Mouse (Mus musculus): Measurements from ENCODE around the gene Chst13.

Chst13 gene

DNA sequence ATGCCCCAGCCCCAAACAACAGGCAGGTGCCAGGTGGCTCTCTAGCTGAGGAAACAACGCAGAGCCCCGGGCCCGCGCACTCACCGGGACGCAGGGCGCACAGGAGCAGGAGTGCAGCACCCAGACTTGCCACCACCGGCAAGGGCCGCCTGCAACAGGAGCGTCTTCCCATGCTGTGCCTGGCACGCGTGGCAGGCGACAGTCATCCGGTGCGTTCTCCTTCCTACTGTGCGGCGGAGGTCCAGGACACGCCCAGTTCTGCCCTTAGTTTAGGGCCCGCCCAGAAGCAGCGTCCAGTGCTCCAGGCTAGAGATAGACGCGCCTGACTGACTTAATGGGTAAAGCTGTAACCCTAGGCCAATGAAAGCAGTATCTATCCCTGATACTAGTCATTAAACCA, at the start of gene Chst13:
TSS of gene Chst13 (minus strand) at position 195 of the 400 bp plus-strand sequence.
- DNase-seq (ENCODE audit: low spot score in 2 of 2), result no peak

GRCm38 (mm10) chr6:90374647-90375046, 49.7 kb upstream of the Chst13 start:
- DNase-seq (ENCODE audit: low spot score in 2 of 2), result no peak

DNA sequence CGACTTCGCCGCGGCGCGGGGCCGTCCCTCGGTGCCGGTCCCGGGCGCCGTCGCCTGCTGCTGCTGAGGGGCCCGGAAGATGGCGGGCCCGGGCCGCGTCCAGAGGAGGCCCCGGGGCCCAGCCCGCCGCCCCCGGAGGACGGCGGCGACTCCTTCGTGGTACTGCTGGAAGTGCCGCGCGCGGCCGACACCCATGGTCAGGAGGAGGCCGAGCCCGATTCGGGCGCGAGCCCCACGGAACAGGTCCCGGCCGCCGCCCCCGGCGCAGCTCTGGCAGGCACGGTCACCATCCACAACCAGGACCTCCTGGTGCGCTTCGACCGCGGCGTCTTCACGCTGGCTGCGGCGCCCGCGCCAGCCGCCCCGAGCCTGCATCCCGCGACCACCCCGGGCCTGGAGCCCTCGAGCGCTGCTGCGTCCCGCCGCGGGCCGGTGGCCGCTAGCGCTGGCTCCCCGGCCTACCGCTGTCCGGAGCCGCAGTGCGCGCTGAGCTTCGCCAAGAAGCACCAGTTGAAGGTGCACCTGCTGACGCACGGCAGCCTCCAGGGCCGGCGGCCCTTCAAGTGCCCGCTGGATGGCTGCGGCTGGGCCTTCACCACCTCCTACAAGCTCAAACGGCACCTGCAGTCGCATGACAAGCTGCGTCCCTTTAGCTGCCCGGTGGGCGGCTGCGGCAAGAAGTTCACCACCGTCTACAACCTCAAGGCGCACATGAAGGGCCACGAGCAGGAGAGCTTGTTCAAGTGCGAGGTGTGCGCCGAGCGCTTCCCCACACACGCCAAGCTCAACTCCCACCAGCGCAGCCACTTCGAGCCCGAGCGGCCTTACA, 45.0 kb upstream of the Chst13 start:
- peak; percentile 31 to 35 for DNase-seq (ENCODE audit: low spot score in 2 of 2)

DNA sequence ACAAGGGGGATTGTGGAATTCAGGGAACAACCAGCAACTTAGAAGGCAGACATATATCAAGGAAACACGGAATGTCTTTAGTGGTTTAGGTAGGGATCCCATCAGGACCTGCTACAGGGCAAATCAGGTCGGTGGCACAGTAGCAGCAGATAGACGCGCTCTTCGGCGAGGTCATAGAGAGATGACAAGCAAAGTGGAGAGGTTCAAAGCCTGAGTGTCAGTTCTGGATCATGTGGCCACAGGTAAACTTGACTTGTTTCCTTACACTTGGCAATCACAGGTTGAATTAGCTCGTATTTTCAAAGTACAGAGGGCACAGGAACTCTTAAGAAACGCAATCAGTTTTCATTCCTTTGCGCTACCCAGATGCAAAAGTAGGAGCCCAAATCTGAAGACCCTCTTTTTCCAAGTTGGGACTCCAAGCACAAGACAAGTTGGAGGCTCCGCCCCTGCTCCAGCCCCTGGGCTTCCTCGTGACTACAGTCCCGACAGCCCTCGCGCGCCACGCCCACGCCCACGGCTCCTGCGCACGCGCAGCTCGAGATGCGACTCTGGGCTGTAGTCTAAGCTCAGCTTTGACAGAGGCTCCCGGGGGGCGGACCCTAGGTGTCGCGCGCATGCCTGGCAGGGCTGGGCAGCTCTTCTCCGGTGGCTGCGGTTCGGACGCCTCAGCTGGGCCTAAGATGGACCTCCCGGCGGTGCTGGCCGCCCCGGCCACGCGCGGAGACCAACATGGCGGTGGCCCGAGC, 44.2 kb upstream of the Chst13 start, which contains the start of gene Zxdc:
TSS of gene Zxdc (plus strand) at position 517 of the 749 bp plus-strand sequence.
- DNase-seq (ENCODE audit: low spot score in 2 of 2), result peak; percentile 99

DNA sequence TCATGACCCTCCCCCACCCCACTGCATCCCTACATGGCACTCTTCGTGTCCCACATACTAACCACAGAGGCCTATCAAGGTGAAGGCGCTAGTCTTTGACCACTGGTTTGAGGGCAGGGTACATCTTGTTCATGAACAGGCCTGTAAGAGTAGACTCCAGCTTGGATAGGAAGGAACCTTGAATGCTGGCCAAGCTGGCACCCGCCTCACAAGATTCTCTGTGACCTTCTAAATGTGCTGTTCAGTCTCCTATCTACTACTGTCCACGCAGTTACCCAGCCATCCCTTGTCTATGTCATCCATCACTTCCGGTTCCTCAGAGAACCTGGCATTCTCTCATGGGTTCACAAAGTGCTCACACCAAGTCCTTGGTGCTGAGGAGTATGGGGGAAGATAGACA, 38.3 kb upstream of the Chst13 start:
- no peak for DNase-seq (ENCODE audit: low spot score in 2 of 2)

DNA sequence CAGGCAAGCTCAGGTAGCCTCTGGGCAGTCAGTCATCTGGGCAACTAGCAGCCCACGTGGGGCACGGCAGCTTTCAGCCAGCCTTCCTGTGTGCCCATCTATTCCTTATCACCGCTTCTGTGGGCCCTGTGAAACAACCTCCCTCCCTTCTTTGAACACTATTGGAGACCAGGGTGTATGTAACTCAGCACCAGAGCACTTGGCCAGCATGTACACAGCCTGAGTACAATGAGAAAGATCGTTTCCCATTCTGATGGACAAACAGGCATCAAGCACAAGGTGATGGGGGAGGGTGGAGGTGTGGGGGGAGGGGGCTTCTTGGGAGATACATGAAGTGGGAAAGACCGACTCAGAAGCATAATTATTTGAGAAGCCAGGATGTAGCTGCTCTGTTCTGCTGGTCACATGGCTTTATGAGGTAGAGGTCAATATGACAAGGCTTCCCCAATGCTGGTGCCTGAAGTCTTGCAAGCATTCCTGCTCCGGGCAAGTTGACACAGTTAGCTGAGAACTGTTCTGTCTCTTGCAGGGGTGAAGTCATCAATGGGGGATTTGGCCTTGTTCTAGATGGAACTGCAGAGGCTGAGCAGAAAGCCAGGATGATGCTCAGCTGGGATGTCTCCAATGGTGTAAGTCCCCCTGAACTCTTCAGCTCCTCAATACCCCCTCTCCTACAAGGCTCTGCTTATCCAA, 36.1 kb upstream of the Chst13 start:
- DNase-seq (ENCODE audit: low spot score in 2 of 2), result no peak

DNA sequence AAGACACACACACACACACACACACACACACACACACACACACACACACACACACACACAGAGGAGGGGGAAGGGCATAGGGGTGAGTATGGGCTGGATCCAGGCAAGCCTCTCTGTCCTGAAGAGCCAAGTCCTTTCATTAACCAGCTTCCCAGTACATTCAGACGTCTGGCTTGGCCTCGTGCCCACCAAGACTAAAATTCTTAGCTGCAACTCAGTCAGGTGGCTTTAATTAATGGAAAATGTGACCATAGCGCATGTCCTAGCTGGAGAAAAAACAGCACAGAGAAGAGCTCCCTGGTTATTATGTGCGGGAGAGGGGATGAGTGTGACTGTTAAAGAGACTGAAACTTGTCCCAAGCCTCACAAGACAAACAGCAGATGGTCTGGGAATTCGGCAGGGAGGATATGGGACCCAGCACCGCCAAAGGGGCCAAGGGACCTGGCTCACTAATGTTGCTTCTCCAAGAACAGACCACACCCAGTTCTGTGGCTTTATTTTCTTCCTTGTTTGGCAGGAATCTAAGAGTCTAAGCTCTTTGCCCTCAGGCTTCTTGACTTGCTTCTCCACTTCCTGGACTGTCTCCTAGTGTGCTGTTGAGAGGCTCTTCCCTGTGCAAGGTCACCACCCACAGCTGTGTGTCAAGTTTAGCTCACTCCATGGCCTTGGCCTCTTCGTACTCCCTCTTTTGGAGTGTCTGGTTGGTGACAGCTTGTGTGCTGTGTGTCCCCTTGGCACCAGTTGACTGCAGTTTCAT, 35.2 kb upstream of the Chst13 start:
- DNase-seq (ENCODE audit: low spot score in 2 of 2), result no peak

DNA sequence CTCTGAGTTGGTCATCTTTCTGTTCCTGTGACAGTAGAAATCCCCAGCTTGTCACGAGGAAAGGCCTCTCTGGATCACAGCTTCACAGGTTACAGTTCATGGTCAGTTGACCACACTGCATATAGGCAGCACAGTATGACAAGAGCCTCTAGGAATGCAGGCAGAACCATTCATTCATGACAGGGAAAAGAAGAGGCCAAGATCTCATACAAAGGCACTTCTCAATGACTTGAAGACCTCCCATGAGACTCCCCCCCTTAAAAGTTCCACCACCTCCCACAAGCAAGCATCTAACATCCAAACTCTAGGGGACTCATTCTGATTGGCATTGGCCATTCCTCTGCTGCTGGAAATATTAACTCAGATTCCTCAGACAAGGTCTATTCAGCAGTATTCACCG, 34.5 kb upstream of the Chst13 start:
- DNase-seq (ENCODE audit: low spot score in 2 of 2), result no peak

DNA sequence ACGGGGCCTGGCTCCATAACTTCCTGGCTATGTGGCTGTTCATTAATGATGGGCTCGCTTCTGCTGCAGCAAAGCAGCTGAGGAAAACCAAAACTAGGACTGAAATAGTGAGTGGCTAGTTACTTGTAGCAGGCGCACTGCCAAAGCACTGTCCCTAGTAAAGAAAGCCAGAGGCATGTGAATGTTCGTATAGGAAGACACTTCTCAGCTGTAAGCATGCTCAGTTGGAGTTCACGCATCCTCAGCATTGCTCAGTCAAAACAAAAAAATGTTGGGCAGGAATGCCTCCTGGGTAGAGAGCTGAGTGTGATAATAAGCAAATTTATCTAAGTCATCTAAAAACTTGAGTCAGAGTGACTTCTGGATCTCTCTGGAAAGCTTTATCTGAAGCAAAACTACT, 33.2 kb upstream of the Chst13 start:
- no peak for DNase-seq (ENCODE audit: low spot score in 2 of 2)

- no peak for DNase-seq (ENCODE audit: low spot score in 2 of 2)
These were observed 25.0 kb upstream of the Chst13 start for GRCm38 (mm10) chr6:90350011-90350410.

GRCm38 (mm10) chr6:90348500-90348899, 23.5 kb upstream of the Chst13 start:
- no peak for DNase-seq (ENCODE audit: low spot score in 2 of 2)

GRCm38 (mm10) chr6:90347183-90347582, 22.2 kb upstream of the Chst13 start:
- DNase-seq (ENCODE audit: low spot score in 2 of 2), result no peak

- no peak for DNase-seq (ENCODE audit: low spot score in 2 of 2)
These were observed 17.4 kb upstream of the Chst13 start for GRCm38 (mm10) chr6:90342343-90342742.

- no peak for DNase-seq (ENCODE audit: low spot score in 2 of 2)
These were observed 9.3 kb upstream of the Chst13 start for GRCm38 (mm10) chr6:90334244-90334643.

GRCm38 (mm10) chr6:90332561-90333425, 7.8 kb upstream of the Chst13 start, which contains the start of gene Uroc1:
Gene Uroc1 (plus strand): TSS chr6:90333284.
- DNase-seq (ENCODE audit: low spot score in 2 of 2), result no peak

DNA sequence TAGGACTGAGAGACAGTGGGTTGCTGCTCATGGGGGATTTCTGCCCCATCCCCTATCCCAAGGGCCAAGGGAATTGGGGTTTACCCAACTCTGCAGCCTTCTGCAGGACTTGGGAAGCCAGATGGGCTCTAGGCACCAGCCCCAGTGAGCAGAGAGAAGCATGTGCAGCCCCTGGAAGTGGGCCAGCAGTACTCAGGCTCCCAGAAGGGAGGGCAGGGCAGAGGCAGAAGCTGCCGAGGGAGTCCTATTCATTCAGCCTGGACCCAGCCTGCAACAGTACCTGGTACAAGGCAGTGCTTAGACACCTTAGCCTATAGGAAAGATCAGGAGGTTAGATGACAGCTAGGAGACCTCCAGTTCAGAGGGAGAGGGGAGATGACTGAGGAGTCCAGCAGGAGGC, 5.0 kb upstream of the Chst13 start:
- no peak for DNase-seq (ENCODE audit: low spot score in 2 of 2)

- DNase-seq (ENCODE audit: low spot score in 2 of 2), result peak in 1 of 2 experiments; percentile 25
These were observed 2.7 kb upstream of the Chst13 start for GRCm38 (mm10) chr6:90327670-90328069.

DNA sequence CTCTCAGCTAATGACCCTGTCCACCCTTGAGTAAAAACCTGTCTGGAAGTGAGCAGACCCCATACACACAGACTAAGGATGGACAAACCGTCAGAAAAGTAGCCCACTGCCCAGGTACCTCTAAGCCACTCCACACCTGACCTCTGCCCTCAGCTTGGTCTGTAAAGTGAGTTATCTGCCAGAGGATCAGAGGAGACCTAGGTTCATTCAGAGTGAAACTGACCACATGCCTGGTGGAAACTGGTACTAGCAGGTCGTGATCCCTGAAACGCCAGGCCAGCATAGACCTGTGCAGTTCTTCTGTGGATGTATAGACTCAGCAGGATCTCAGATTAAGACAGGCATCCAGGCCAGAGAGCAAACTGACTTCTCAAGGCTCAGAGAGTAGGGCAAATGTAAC, 522 bp downstream of the Chst13 start:
- DNase-seq (ENCODE audit: low spot score in 2 of 2), result no peak

- DNase-seq (ENCODE audit: low spot score in 2 of 2), result no peak
These were observed 959 bp downstream of the Chst13 start for GRCm38 (mm10) chr6:90324026-90324425.

DNA sequence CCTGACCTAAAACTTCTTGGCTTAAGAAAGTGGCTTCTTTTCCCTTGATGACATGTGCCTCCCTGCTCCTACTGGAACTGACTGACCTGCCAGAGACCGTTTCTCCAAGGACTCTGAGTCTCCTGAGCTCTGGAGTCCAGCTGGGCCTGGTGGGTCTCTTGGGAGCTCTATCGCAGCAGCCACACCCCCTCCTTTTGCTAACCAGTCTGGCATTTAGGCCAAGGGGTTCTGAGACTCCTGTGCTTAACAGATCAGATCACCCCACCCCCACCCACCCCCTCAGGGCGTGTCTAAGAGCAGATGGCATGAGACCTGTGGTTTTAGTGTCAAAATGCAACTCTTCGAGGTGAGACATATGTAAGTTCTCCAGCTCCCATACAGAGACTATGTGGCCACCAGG, 3.2 kb downstream of the Chst13 start:
- no peak for DNase-seq (ENCODE audit: low spot score in 2 of 2)

DNA sequence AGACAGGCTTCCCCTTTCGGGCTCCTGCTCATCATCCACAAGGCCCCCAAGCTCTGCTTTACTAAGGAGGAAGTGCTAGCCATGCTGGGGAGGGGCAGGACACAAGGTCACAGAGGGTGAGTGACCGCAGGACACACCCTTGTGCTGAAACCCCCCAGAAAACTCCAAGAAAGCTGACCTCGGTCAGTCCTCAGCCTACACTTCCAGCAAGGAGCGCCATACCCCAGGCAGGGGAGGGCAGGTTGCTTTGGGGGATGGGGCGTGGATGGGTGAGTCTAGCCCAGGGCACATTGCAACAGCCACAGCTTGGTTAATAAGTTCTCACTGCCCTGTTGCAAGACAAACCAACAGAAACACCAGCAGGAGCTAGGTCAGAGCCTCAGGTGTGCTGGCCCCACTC, 4.6 kb downstream of the Chst13 start:
- no peak for DNase-seq (ENCODE audit: low spot score in 2 of 2)

Measured in right cerebral cortex, postnatal 36 days (tissue).